Mouse (Mus musculus): ENCODE data around the gene Phf24. TPM values are rescaled to one million over a fixed set of nuclear protein-coding genes. Genes with fewer than 3 reads are reported as not detected.

Gene Phf24
- polyA plus RNA-seq (2016; fragmentation: Nextera tagmentation; extraction: Ambion mirVana), result 10.9 and 11.4 TPM in 2 replicates

GRCm38 (mm10) chr4:42916617-42917401 lies at the start of gene Phf24:
Phf24 (plus strand) TSS chr4:42916660.
- Histone ChIP-seq H3K9ac (peak within 1 kb of the TSS; percentile 80), H3K27ac (no peak within 1 kb of the TSS), H3K4me2 (replicated peaks) (peak within 1 kb of the TSS; percentile 91), H3K4me1 (peaks cover 8% of the 10 kb centered on the region), H3K36me3 (no peaks in the 10 kb centered on the region), H3K27me3 (replicated peaks) (peaks cover 35% of the 10 kb centered on the region), H3K9me3 (no peaks in the 10 kb centered on the region), H3K4me3 (peak within 1 kb of the TSS; percentile 65)
- under 1% methylated on average over 80 of the region's 90 CpGs for WGBS
- peak; percentile 69 for ATAC-seq (ENCODE audit: low FRiP score, low read depth)

DNA sequence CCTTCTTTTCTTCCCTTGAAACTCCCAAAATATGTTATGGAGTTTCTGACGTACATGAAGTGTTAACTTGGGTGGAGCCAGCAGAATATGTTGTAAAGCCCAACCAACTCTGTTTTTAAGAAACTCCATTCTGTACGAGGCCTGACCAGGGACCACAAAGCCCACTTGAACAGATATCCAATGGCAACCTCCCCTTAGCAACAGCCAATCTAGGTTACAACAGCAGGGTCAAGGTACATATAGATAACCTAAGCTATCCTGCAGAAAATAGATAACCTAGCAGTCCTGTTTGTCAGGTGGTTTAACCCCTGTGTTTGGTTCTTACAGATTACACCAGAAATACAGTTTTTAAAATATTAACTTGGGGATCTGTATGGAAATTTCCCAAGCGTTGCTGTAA lies 49.1 kb upstream of the Phf24 start:
- H3K4me3 ChIP-seq, result no peak overlapping the region
- no peak overlapping the region for H3K9ac ChIP-seq
- H3K36me3 ChIP-seq, result no peaks in the 10 kb centered on the region
- no peak overlapping the region for H3K27ac ChIP-seq
- H3K9me3 ChIP-seq, result no peaks in the 10 kb centered on the region
- 88% methylated on average over 3 of the region's 3 CpGs for WGBS
- no peaks in the 10 kb centered on the region for H3K4me1 ChIP-seq
- H3K27me3 ChIP-seq (replicated peaks), result no peaks in the 10 kb centered on the region
- H3K4me2 ChIP-seq (replicated peaks), result no peak overlapping the region
- ATAC-seq (ENCODE audit: low FRiP score, low read depth), result no peak

DNA sequence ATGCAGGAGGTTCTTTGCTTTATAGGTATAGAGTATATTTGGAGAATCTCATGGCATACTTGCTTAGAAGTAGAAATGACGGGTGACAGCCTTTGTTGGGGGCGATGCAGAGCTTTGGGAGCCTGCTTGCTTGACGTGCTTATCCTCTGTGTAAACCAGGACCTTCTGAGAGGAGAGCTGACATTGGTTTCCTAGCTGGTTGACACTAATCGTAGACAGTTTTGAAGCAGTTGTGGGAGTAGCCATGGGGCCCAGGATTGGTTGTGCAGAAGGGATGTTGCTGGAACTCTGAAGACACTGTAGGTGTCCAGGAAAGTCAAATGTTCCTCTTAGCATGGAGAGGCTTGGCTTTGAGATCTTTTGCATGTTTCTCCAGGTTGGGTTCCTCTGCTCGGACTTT lies 48.3 kb upstream of the Phf24 start:
- Histone ChIP-seq H3K27me3 (replicated peaks) (no peaks in the 10 kb centered on the region), H3K4me2 (replicated peaks) (no peak overlapping the region), H3K9me3 (no peaks in the 10 kb centered on the region), H3K9ac (no peak overlapping the region), H3K4me3 (no peak overlapping the region), H3K4me1 (no peaks in the 10 kb centered on the region), H3K36me3 (no peaks in the 10 kb centered on the region), H3K27ac (no peak overlapping the region)
- no peak for ATAC-seq (ENCODE audit: low FRiP score, low read depth)
- WGBS, result 92% methylated on average over 5 of the region's 5 CpGs

DNA sequence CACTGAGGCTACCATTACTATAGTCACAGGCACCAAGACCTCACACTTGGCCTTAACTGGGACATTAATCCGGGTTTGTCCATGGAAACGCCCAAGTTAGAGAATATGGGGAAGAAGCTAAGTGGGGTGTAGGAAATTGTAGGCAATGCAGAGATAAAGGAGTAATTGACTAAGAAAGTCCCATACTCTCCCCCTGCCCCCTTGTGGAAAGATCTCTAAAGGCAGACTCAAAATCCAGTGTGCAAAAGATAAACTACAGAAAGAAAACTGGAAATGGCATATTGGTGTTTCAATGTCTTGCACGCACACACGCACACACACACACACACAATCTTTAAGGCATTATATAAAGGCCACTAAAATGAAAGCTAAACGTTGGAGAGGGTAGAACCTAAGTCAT lies 45.7 kb upstream of the Phf24 start:
- Histone ChIP-seq H3K9ac (no peak overlapping the region), H3K36me3 (no peaks in the 10 kb centered on the region), H3K4me2 (replicated peaks) (no peak overlapping the region), H3K4me3 (no peak overlapping the region), H3K27me3 (replicated peaks) (no peaks in the 10 kb centered on the region), H3K4me1 (no peaks in the 10 kb centered on the region), H3K27ac (no peak overlapping the region), H3K9me3 (no peaks in the 10 kb centered on the region)
- ATAC-seq (ENCODE audit: low FRiP score, low read depth), result no peak
- WGBS, result 85% methylated on average over 5 of the region's 5 CpGs

- ATAC-seq (ENCODE audit: low FRiP score, low read depth), result no peak
- 97% methylated on average over 7 of the region's 7 CpGs for WGBS
- no peak overlapping the region for H3K27ac ChIP-seq
- H3K36me3 ChIP-seq, result no peaks in the 10 kb centered on the region
- no peak overlapping the region for H3K9ac ChIP-seq
- no peak overlapping the region for H3K4me2 ChIP-seq (replicated peaks)
- H3K27me3 ChIP-seq (replicated peaks), result no peaks in the 10 kb centered on the region
- H3K4me1 ChIP-seq, result no peaks in the 10 kb centered on the region
- H3K4me3 ChIP-seq, result no peak overlapping the region
- H3K9me3 ChIP-seq, result no peaks in the 10 kb centered on the region
Measured at GRCm38 (mm10) chr4:42872151-42872550, 44.3 kb upstream of the Phf24 start.

DNA sequence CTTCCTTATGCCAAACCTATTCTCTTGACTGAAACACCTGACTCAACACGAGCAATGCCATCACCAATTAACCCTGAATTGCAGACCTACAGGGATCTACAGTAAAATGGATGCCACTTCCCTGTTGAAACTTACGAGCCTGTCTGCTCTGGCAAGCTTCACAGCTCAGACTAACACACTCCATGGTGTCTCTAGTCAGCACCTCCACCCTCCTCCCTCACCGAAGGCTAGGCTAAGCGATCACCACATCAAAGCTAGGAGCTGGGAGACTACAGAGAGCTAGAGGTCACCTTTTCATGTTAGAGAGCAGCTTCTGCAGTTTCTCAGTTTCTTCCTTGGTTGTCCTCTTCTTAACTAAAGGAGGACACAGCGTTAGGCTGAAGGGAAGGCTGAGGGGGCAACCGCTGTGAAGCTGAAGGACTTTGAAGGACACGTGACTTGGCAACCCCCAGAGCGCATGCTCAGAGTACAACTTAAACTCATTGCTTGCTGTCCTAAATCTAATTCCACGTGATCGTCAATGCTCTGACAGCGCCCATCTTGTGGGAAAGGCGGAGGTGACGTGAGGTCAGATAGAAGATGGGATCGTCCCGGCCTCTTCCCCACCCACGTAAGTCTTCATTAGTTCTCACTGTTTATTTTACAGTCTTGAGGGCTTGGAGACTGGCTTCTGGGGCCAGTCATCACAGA lies 43.6 kb upstream of the Phf24 start:
- Histone ChIP-seq H3K27ac (no peak overlapping the region), H3K4me1 (no peaks in the 10 kb centered on the region), H3K4me3 (no peak overlapping the region), H3K36me3 (no peaks in the 10 kb centered on the region), H3K4me2 (replicated peaks) (no peak overlapping the region), H3K9ac (no peak overlapping the region), H3K9me3 (no peaks in the 10 kb centered on the region), H3K27me3 (replicated peaks) (no peaks in the 10 kb centered on the region)
- whole genome bisulfite sequencing, result 87% methylated on average over 16 of the region's 16 CpGs
- ATAC-seq (ENCODE audit: low FRiP score, low read depth), result no peak

- no peak within 1 kb of the TSS for H3K9ac ChIP-seq
- H3K9me3 ChIP-seq, result no peaks in the 10 kb centered on the region
- H3K4me3 ChIP-seq, result no peak within 1 kb of the TSS
- H3K36me3 ChIP-seq, result no peaks in the 10 kb centered on the region
- H3K27me3 ChIP-seq (replicated peaks), result no peaks in the 10 kb centered on the region
- WGBS, result 90% methylated on average over 7 of the region's 7 CpGs
- H3K4me1 ChIP-seq, result no peaks in the 10 kb centered on the region
- no peak within 1 kb of the TSS for H3K4me2 ChIP-seq (replicated peaks)
- no peak within 1 kb of the TSS for H3K27ac ChIP-seq
- ATAC-seq (ENCODE audit: low FRiP score, low read depth), result no peak
Measured at GRCm38 (mm10) chr4:42874134-42874533, 42.3 kb upstream of the Phf24 start, which contains the start of gene Fam205c. Fam205c (minus strand) TSS chr4:42874234.

GRCm38 (mm10) chr4:42876586-42877291 lies 39.7 kb upstream of the Phf24 start:
- no peak overlapping the region for H3K4me3 ChIP-seq
- WGBS, result 38% methylated on average over 5 of the region's 5 CpGs
- no peaks in the 10 kb centered on the region for H3K27me3 ChIP-seq (replicated peaks)
- no peak overlapping the region for H3K9ac ChIP-seq
- ATAC-seq (ENCODE audit: low FRiP score, low read depth), result peak; percentile 63; the same call in 1 of the 2 replicates
- no peaks in the 10 kb centered on the region for H3K9me3 ChIP-seq
- no peak overlapping the region for H3K4me2 ChIP-seq (replicated peaks)
- H3K36me3 ChIP-seq, result no peaks in the 10 kb centered on the region
- no peak overlapping the region for H3K27ac ChIP-seq
- no peaks in the 10 kb centered on the region for H3K4me1 ChIP-seq

DNA sequence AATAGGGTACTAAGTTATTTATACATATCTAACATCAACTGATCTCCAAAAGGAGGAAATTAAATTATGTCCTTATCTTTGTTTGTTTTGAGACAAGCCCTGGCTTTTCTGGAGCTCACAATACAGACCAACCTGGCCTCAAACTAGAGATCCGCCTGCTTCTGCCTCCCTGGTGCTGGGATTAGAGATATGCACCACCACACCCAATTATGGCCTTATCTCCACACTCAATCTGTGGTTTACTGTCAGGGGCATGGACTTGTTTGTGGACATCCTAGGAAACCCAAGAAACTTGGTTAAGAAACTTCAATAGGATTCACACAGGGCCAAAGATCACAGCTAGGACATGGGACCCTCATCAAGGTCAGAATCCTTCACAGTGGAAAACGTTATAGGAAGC lies 38.8 kb upstream of the Phf24 start:
- no peak overlapping the region for H3K4me2 ChIP-seq (replicated peaks)
- ATAC-seq (ENCODE audit: low FRiP score, low read depth), result no peak
- H3K4me1 ChIP-seq, result no peaks in the 10 kb centered on the region
- no peak overlapping the region for H3K27ac ChIP-seq
- WGBS, result 84% methylated on average over 2 of the region's 2 CpGs
- H3K27me3 ChIP-seq (replicated peaks), result no peaks in the 10 kb centered on the region
- no peak overlapping the region for H3K9ac ChIP-seq
- no peaks in the 10 kb centered on the region for H3K36me3 ChIP-seq
- H3K4me3 ChIP-seq, result no peak overlapping the region
- H3K9me3 ChIP-seq, result no peaks in the 10 kb centered on the region

DNA sequence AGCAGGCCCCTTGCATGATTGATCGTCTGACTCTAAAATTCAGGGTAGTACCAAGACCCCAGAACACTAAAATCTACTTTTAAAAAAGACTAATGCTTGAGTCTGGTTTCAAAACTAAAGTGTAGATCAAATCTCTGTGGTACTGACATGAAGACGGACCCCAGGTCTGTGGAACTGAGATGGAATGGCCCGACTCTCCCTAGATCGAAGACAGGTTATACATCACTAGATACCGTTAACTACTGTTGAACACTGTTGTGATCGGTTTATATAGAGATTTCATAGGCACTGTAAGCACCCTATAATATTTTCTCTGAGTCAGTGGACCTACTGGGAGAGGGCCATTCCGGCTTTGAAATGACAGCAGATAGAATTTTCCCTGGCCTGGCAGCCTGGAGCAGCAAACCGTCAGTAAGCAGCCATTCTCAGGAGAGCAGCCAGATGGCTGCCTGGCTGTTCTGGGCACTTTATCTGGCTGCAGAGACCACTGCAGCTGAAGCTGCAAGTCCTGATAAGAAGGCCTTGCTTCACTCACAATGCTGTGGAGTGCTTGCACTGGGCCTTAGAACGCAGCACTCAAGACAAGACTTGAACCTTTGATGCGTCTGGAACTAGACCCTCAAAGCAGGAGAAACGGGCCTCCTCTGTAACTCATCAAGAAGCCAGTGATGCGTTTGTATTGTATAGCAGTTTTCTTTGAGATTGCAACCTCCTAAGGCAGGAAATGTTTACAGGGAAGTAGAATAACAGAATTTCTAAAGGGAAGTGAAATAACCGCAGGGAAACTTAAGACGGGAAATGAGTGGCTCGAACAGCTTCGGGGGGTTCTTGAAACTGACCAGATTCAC lies 36.4 kb upstream of the Phf24 start:
- Histone ChIP-seq H3K9me3 (no peaks in the 10 kb centered on the region), H3K4me1 (no peaks in the 10 kb centered on the region), H3K4me2 (replicated peaks) (no peak overlapping the region), H3K9ac (no peak overlapping the region), H3K4me3 (no peak overlapping the region), H3K27me3 (replicated peaks) (no peaks in the 10 kb centered on the region), H3K36me3 (no peaks in the 10 kb centered on the region), H3K27ac (no peak overlapping the region)
- 88% methylated on average over 16 of the region's 16 CpGs for WGBS
- ATAC-seq (ENCODE audit: low FRiP score, low read depth), result no peak

DNA sequence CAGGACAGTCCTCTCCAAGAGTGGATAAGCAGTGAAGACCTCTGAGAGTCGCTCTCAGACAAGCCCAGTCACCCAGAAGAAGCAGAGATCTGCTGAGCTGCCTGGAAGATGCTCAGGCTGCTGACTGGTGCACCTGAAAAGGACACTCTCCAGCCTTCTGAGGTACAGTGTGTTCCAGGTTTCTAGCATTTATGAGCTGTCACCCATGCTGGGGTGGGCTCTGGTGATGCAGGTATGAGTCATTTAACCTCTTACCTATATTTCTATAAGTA lies 35.8 kb upstream of the Phf24 start:
- Histone ChIP-seq H3K36me3 (no peaks in the 10 kb centered on the region), H3K4me2 (replicated peaks) (no peak overlapping the region), H3K9me3 (no peaks in the 10 kb centered on the region), H3K9ac (no peak overlapping the region), H3K27me3 (replicated peaks) (no peaks in the 10 kb centered on the region), H3K27ac (no peak overlapping the region), H3K4me1 (no peaks in the 10 kb centered on the region), H3K4me3 (no peak overlapping the region)
- ATAC-seq (ENCODE audit: low FRiP score, low read depth), result no peak
- 65% methylated on average over 1 of the region's 1 CpGs for WGBS

DNA sequence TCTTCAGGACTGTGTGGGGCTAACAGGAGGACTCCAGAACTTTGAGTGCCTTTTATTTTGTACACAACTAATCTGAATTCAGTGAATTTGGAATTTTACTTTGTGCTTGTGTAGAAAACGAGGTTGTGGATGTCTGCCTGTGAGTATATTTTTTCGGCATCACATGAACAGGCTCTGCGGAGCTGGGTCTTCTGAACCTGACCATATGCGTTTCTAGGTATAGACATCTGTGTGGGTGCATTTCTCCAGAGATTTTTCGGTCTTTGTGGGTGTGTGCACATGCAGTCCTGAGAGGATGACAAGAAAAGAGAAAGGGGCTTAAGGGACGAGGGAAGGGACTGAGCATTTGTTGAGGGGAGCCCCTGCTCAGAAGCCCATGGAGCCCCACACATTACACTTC lies 29.5 kb upstream of the Phf24 start:
- Histone ChIP-seq H3K27ac (no peak overlapping the region), H3K9me3 (no peaks in the 10 kb centered on the region), H3K36me3 (no peaks in the 10 kb centered on the region), H3K9ac (no peak overlapping the region), H3K4me3 (no peak overlapping the region), H3K4me1 (no peaks in the 10 kb centered on the region), H3K27me3 (replicated peaks) (no peaks in the 10 kb centered on the region), H3K4me2 (replicated peaks) (no peak overlapping the region)
- no peak for ATAC-seq (ENCODE audit: low FRiP score, low read depth)
- WGBS, result 89% methylated on average over 6 of the region's 6 CpGs
